Mouse (Mus musculus) forebrain, embryonic 10.5 days (tissue): ENCODE data around the gene Usp19. TPM values are rescaled to one million over a fixed set of nuclear protein-coding genes. Genes with fewer than 3 reads are reported as not detected.
A peak's percentile ranks its signal among the peaks of the same experiment; 100 is the strongest.

Experiments
- DNase-seq: peaks from one replicate; pipeline ENCODE4 v3.0.0-alpha.2; 2017; ENCODE audit warnings: low spot score; ENCODE audit errors: extremely low spot score
- H3K27ac ChIP-seq: fragments of 300-500 bp; sonication (generic); 2 replicates; pipeline ENCODE4 v1.5.1; 2016; ENCODE audit warnings: mild to moderate bottlenecking
- H3K27me3 ChIP-seq: fragments of 300-500 bp; sonication (generic); 2 replicates; pipeline ENCODE4 v1.6.1; 2016; ENCODE audit warnings: mild to moderate bottlenecking; ENCODE audit not compliant: poor library complexity, severe bottlenecking
- H3K36me3 ChIP-seq: fragments of 300-500 bp; sonication (generic); replicated peaks from 2 replicates; pipeline ENCODE4 v1.6.1; 2016; ENCODE audit warnings: mild to moderate bottlenecking, moderate library complexity
- H3K4me1 ChIP-seq: fragments of 300-500 bp; sonication (generic); 2 replicates; pipeline ENCODE4 v1.6.1; 2016
- H3K4me3 ChIP-seq: fragments of 300-500 bp; sonication (generic); 2 replicates; pipeline ENCODE4 v1.5.1; 2016; ENCODE audit warnings: mild to moderate bottlenecking, moderate library complexity
- H3K9me3 ChIP-seq: fragments of 300-500 bp; sonication (generic); 2 replicates; pipeline ENCODE4 v1.6.1; 2016; ENCODE audit warnings: mild to moderate bottlenecking, moderate library complexity
- WGBS: fragments of 180-500 bp; shearing (Covaris S2); methylation state at CpG from one replicate; pipeline ENCODE4 v1.1.7; 2016; 5-methylcytosine and 5-hydroxymethylcytosine counted together
- polyA plus RNA-seq: library from polyadenylated mRNA; unstranded; fragments of >200 nt; fragmentation: Nextera tagmentation; extraction: Ambion mirVana; gene quantifications from 2 replicates; pipeline ENCODE4 v1.2.1, GENCODE M21; 2016

Usp19 gene
- polyA plus RNA-seq, 1 experiment from 2014 or later = 76.1 TPM

DNA sequence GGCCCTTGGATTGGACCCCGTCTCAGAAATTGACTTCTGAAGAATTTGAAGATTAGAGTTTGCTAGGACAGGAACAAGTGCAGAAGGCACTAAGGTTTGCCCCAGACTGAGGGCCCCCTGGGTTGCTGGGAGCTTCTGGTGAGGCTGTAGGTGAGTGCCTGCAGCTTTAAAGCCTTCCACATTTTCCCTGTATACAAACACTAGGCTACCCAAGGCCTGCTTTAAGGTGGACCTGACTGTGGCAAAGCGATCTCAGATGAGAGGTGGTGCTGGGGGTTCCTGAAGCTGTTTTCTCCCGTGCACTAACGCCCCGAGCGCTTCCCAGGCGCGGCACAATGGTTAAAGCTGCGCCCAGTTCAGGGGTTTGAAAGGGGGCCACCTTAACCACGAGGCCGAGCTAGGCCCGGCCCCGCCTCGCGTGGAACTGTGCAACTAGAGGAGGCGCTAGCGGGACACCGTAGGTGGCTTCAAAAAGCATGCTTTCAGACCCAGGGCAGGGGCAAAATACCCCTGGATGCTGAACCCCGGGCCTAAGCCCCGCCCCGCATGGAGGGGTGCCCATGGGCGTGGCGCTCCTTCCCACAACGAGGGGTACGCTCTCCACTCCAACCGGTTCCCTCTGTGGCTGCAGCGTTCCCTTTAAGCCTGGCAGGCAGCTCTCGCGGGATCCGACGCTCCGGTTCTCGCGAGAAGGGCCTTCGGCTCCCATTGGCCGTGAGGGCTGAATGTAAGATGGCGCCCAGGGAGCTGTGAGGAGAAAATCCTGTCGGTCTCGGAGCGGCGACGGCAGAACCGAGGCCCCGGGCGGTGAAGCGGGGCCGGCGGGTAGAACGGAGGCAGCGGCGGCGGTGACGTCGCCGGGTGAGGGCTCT lies 26.2 kb downstream of the Usp19 start, which contains the start of gene Qrich1:
TSS of gene Qrich1 (plus strand) at position 427 of the 872 bp plus-strand sequence.
- peaks cover 37% of the 10 kb centered on the region for H3K4me1 ChIP-seq
- peak within 1 kb of the TSS; percentile 99 for H3K27ac ChIP-seq
- DNase-seq = peak; percentile 97
- WGBS = under 1% methylated on average over 55 of the region's 55 CpGs
- H3K9me3 ChIP-seq = no peaks in the 10 kb centered on the region
- H3K27me3 ChIP-seq = no peaks in the 10 kb centered on the region
- H3K4me3 ChIP-seq = peak within 1 kb of the TSS; percentile 87
- peaks cover 66% of the 10 kb centered on the region for H3K36me3 ChIP-seq

- WGBS = under 1% methylated on average over 77 of the region's 95 CpGs
- Histone ChIP-seq H3K4me1 (peaks cover 45% of the 10 kb centered on the region), H3K27me3 (no peaks in the 10 kb centered on the region), H3K4me3 (peak overlapping the region; percentile 87), H3K27ac (peak overlapping the region; percentile 99), H3K9me3 (no peaks in the 10 kb centered on the region), H3K36me3 (peaks cover 63% of the 10 kb centered on the region)
- peak; percentile 83 for DNase-seq
These were observed 27.0 kb downstream of the Usp19 start for GRCm38 (mm10) chr9:108517253-108517930.

- peaks cover 61% of the 10 kb centered on the region for H3K36me3 ChIP-seq
- no peaks in the 10 kb centered on the region for H3K27me3 ChIP-seq
- no peak for DNase-seq
- H3K27ac ChIP-seq = peak overlapping the region; percentile 99
- no peaks in the 10 kb centered on the region for H3K9me3 ChIP-seq
- 1% methylated on average over 13 of the region's 13 CpGs for WGBS
- peak overlapping the region; percentile 87 for H3K4me3 ChIP-seq
- peaks cover 45% of the 10 kb centered on the region for H3K4me1 ChIP-seq
These were observed 27.5 kb downstream of the Usp19 start for GRCm38 (mm10) chr9:108517931-108518332.

- Histone ChIP-seq H3K27me3 (no peaks in the 10 kb centered on the region), H3K4me3 (no peak overlapping the region), H3K36me3 (peaks cover 51% of the 10 kb centered on the region), H3K4me1 (peaks cover 34% of the 10 kb centered on the region), H3K9me3 (no peaks in the 10 kb centered on the region), H3K27ac (no peak overlapping the region)
- DNase-seq = no peak
- WGBS = 84% methylated on average over 2 of the region's 2 CpGs
These were observed 31.2 kb downstream of the Usp19 start for GRCm38 (mm10) chr9:108521604-108522003.

DNA sequence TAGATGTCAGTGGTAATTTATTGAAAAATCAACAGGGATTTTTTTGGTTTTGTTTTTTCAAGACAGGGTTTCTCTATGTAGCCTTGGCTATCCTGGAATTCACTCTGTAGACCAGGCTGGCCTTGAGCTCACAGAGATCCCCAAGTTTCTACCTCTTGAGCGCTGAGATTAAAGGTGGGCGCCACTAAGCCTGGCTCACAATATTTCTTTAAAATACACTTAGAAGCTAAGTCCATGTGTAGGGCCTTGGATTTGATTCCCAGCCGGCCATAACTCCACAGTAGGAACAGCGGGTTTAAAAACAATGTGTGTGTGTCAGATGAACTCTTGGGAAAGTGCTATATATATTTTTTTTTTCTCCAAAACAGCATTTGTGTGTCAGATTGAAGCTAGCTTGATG lies 32.9 kb downstream of the Usp19 start:
- Histone ChIP-seq H3K9me3 (no peaks in the 10 kb centered on the region), H3K4me3 (no peak overlapping the region), H3K4me1 (peaks cover 28% of the 10 kb centered on the region), H3K27me3 (no peaks in the 10 kb centered on the region), H3K36me3 (peaks cover 64% of the 10 kb centered on the region), H3K27ac (no peak overlapping the region)
- no peak for DNase-seq
- 98% methylated on average over 4 of the region's 4 CpGs for WGBS

DNA sequence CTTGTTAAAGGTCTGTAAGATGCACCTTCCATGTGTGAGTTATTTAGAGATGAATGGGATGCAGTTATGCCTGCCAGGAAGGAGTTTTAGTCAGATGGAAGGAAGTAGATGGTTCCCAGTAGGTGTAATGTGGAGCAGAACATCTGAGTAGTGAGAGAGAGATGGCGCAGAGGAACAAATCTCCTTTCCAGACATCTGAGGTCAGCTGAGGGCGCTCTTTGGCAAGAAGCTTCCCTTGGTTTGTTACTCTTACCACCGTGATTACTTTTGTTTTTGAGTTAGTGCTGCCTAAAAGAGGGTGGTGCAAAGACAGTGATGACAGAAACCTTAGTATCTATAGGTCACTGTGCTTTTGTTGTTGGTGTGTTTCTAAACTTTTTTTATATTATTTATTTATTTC lies 35.0 kb downstream of the Usp19 start:
- Histone ChIP-seq H3K9me3 (no peaks in the 10 kb centered on the region), H3K4me3 (no peak overlapping the region), H3K27ac (no peak overlapping the region), H3K4me1 (peaks cover 10% of the 10 kb centered on the region), H3K36me3 (peaks cover 70% of the 10 kb centered on the region), H3K27me3 (no peaks in the 10 kb centered on the region)
- WGBS = 93% methylated on average over 3 of the region's 3 CpGs
- DNase-seq = no peak

DNA sequence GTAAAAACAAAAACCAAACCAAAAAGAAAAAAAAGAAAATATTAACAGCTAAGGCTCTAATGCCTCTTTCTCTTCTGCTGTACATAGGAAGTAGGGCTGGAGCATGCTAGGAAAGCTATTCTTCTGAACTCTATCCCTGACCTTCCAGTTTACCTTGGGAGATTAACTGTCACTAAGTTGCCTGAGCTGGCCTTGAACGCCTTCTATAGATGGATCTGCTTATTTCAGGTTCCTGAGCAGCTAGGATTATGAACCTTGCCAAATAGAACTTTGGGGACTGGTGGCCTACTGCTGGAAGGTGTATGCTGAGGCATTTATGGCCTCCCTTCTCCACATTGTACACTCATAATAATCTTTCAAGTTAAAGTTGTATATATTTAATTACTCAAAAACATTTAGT lies 40.6 kb downstream of the Usp19 start:
- no peak overlapping the region for H3K4me3 ChIP-seq
- peaks cover 89% of the 10 kb centered on the region for H3K36me3 ChIP-seq
- no peaks in the 10 kb centered on the region for H3K27me3 ChIP-seq
- H3K9me3 ChIP-seq = no peaks in the 10 kb centered on the region
- H3K4me1 ChIP-seq = no peaks in the 10 kb centered on the region
- WGBS = 92% methylated on average over 1 of the region's 1 CpGs
- H3K27ac ChIP-seq = no peak overlapping the region
- no peak for DNase-seq

- no peak for DNase-seq
- Histone ChIP-seq H3K9me3 (no peaks in the 10 kb centered on the region), H3K4me1 (no peaks in the 10 kb centered on the region), H3K27me3 (no peaks in the 10 kb centered on the region), H3K36me3 (peaks cover 94% of the 10 kb centered on the region), H3K4me3 (no peak overlapping the region), H3K27ac (no peak overlapping the region)
- WGBS = 92% methylated on average over 1 of the region's 1 CpGs
These were observed 41.1 kb downstream of the Usp19 start for GRCm38 (mm10) chr9:108531496-108531895.

DNA sequence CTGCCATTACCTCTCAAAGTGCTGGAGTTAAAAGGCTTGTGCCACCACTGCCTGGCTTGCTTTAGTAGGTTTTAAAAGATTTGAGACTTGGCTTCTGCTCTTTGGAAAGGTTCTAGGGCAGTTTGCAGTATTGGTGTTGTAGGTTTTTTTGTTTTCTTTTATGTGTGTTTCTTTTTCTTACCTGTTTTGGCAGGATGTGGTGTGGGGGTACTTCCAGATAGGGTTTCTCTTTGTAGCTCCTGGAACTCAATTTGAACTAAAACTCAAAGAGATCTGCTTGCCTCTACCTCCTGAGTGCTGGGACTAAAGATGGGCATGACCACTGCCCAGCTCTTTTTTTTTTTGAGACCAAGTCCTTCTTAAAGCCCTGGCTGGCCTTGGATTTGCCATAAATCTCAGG lies 50.4 kb downstream of the Usp19 start:
- Histone ChIP-seq H3K36me3 (peaks cover 98% of the 10 kb centered on the region), H3K4me3 (no peak overlapping the region), H3K9me3 (no peaks in the 10 kb centered on the region), H3K27me3 (no peaks in the 10 kb centered on the region), H3K4me1 (no peaks in the 10 kb centered on the region), H3K27ac (no peak overlapping the region)
- no peak for DNase-seq

DNA sequence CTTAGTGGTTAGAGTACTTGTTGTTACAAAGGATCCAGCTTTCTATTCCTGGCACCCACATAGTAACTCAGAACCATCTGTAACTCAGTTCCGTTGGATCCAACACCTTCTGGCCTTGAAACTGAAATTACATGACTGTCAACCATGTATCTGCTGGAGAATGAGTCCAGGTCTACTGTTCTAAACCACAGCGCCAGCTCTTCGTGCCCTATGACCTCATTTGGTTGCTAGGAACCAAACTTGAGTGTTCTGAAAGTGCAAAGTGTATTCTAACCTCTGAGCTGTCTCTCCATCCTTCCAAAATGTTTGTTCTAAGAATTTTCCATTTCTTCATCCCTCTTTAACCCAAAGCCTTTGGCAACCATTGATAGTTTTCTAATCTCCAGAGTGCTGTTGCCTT lies 55.6 kb downstream of the Usp19 start:
- no peaks in the 10 kb centered on the region for H3K4me1 ChIP-seq
- WGBS = 96% methylated on average over 3 of the region's 3 CpGs
- DNase-seq = no peak
- H3K27me3 ChIP-seq = no peaks in the 10 kb centered on the region
- no peaks in the 10 kb centered on the region for H3K9me3 ChIP-seq
- no peak overlapping the region for H3K4me3 ChIP-seq
- no peak overlapping the region for H3K27ac ChIP-seq
- H3K36me3 ChIP-seq = peaks cover 98% of the 10 kb centered on the region

GRCm38 (mm10) chr9:108546875-108547274 lies 56.5 kb downstream of the Usp19 start:
- H3K27me3 ChIP-seq = no peaks in the 10 kb centered on the region
- peaks cover 98% of the 10 kb centered on the region for H3K36me3 ChIP-seq
- no peak for DNase-seq
- no peak overlapping the region for H3K27ac ChIP-seq
- H3K9me3 ChIP-seq = no peaks in the 10 kb centered on the region
- WGBS = 93% methylated on average over 1 of the region's 1 CpGs
- no peaks in the 10 kb centered on the region for H3K4me1 ChIP-seq
- no peak overlapping the region for H3K4me3 ChIP-seq
